18 mouse cellular contexts compared by ENCODE assay signal in the genomic region with DNA sequence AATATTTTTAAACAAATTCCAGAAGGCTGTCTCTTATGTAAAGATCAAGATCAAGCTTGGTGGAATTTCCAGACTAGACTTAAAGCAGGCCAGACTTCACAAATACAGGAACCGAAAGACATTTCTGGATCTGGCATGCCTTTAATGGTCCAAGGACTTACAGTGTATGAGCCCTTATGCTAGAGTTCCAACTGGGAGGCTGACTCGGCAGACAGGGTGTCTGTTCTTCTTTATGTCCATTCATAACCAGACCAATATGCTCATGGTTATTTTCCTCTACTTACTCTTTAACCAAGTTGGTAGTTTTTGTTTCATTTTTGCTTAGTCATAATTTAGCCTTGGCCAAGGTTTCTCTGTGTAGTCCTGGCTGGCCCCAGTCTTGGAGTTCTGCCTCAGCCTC.
DNase-seq lines count a peak whose midpoint lies in the region; ATAC-seq and TF ChIP-seq lines count a peak whose summit lies in the region.
"Had no signal": no experiment of that assay in that cellular context is flagged by ENCODE, and none has a peak within 500 bp of the region (broad histone marks: within the 10 kb centered on the region; RNA-seq: fewer than 3 reads in every experiment).

No protein-coding gene starts in this region.

- H3K9ac ChIP-seq in kidney, embryonic 16.5 days (replicated peaks; ENCODE audit: low read length): no peak overlapping the region
- H3K9ac ChIP-seq: hindbrain, embryonic 12.5 days; liver, postnatal 0 days had no signal

- no peak overlapping the region for H3K4me2 ChIP-seq in kidney, embryonic 16.5 days (replicated peaks; ENCODE audit: low read depth, low read length)
- H3K4me2 ChIP-seq: hindbrain, embryonic 12.5 days; midbrain, embryonic 11.5 days had no signal

- TF ChIP-seq CTCF in gastrocnemius, adult 2 months (IDR thresholded peaks at IDR 0.05): no peak
- no peak for TF ChIP-seq CTCF in embryonic fibroblast, embryonic 13.5 days (IDR thresholded peaks at IDR 0.05; ENCODE audit: borderline replicate concordance, insufficient read depth, low read length)

- 91% methylated on average over 2 of the region's 2 CpGs for WGBS in kidney, embryonic 16.5 days

- H3K4me3 ChIP-seq in gastrocnemius, adult 2 months: no peak overlapping the region
- H3K4me3 ChIP-seq in kidney, embryonic 16.5 days (ENCODE audit: low read length): no peak overlapping the region
- no peak overlapping the region for H3K4me3 ChIP-seq in embryonic fibroblast, embryonic 13.5 days (ENCODE audit: insufficient read depth, low read length)
- H3K4me3 ChIP-seq: hindbrain, embryonic 12.5 days; layer of hippocampus, adult 2 months had no signal

- H3K4me1 ChIP-seq in kidney, embryonic 16.5 days (ENCODE audit: insufficient read depth, low read length): peaks cover 4% of the 10 kb centered on the region; the same call in 1 of the 2 replicates
- H3K4me1 ChIP-seq in embryonic fibroblast, embryonic 13.5 days (ENCODE audit: control insufficient read depth, insufficient read depth, low read length): peaks cover 14% of the 10 kb centered on the region
- H3K4me1 ChIP-seq: hindbrain, embryonic 12.5 days had no signal

- no peaks in the 10 kb centered on the region for H3K36me3 ChIP-seq in kidney, embryonic 16.5 days (ENCODE audit: insufficient read depth, low read length)
- H3K36me3 ChIP-seq: hindbrain, embryonic 12.5 days had no signal

- H3K9me3 ChIP-seq in kidney, embryonic 16.5 days (ENCODE audit: low read length): peaks cover 4% of the 10 kb centered on the region; the same call in 1 of the 2 replicates
- H3K9me3 ChIP-seq: hindbrain, embryonic 12.5 days had no signal

- no peak for ATAC-seq in kidney, embryonic 16.5 days (ENCODE audit: low FRiP score, low TSS enrichment)
- ATAC-seq in activated CD4-positive, CD25-positive, alpha-beta regulatory T cell, adult 4 months: no peak
- ATAC-seq: inflammation-experienced regulatory T-cells, adult 6 months; liver, postnatal 0 days had no signal

- DNase-seq in gastrocnemius, adult 2 months: peak; percentile 26
- no peak for DNase-seq in gastrocnemius, adult 18-20 months (ENCODE audit: low spot score)
- no peak for DNase-seq in kidney, postnatal 14 days
- DNase-seq in 416B (ENCODE audit: low read depth): peak; percentile 1
- DNase-seq in layer of hippocampus, postnatal 25 days (ENCODE audit: extremely low spot score in 1 of 2, low spot score in 1 of 2): no peak
- DNase-seq: cerebellum, adult 9-10 months; gastrocnemius, postnatal 10 days; heart, postnatal 10 days; kidney, postnatal 10 days; liver, postnatal 0 days; retina, postnatal 1 day had no signal

- H3K27ac ChIP-seq in gastrocnemius, adult 2 months: no peak overlapping the region
- peak overlapping the region; percentile 36; the same call in 1 of the 2 replicates for H3K27ac ChIP-seq in kidney, embryonic 16.5 days (ENCODE audit: low read length)
- peak overlapping the region; percentile 100 for H3K27ac ChIP-seq in embryonic fibroblast, embryonic 13.5 days (ENCODE audit: insufficient read depth, low read length)
- H3K27ac ChIP-seq: hindbrain, embryonic 12.5 days; layer of hippocampus, adult 2 months had no signal

- intact Hi-C loops in gastrocnemius, adult 2 months (cut with DNase I): no loop called here

- H3K27me3 ChIP-seq in kidney, embryonic 16.5 days (ENCODE audit: insufficient read depth, low read length): no peaks in the 10 kb centered on the region
- H3K27me3 ChIP-seq: hindbrain, embryonic 12.5 days had no signal

- TF ChIP-seq POLR2A in embryonic fibroblast, embryonic 13.5 days (IDR thresholded peaks at IDR 0.05; ENCODE audit: low read depth, low read length): no peak

Comparison
In these comparisons a context has a peak if more than half of its experiments do, and no peak if none do; other contexts are left out.
1. DNase-seq: peak in gastrocnemius, adult 2 months (single experiment) and 416B (single experiment); none in gastrocnemius, adult 18-20 months (single experiment), kidney, postnatal 14 days (single experiment) and layer of hippocampus, postnatal 25 days (0 of 2).